Mouse (Mus musculus) G1E (cell line): ENCODE measurements around the gene Tbxas1. TPM values are rescaled to one million over a fixed set of nuclear protein-coding genes. Genes with fewer than 3 reads are reported as not detected.

Source experiments
- ATAC-seq: 2 replicates; pipeline ENCODE4 v1.8.0; 2016; ENCODE audit warnings: mild to moderate bottlenecking; ENCODE audit not compliant: insufficient number of reproducible peaks, poor library complexity, low FRiP score, severe bottlenecking; ENCODE audit errors: extremely low read depth
- DNase-seq: peaks from one replicate; pipeline ENCODE4 v3.0.0; 2012; ENCODE audit warnings: low spot score
- H3K27me3 ChIP-seq: 2 replicates; pipeline ENCODE4 v1.6.1; 2012; ENCODE audit warnings: mild to moderate bottlenecking, low read length, inconsistent platforms; ENCODE audit not compliant: insufficient read depth
- H3K36me3 ChIP-seq: replicated peaks from 2 replicates; pipeline ENCODE3; 2012; ENCODE audit warnings: mild to moderate bottlenecking, inconsistent platforms
- H3K4me1 ChIP-seq: 2 replicates; pipeline ENCODE4 v1.6.1; 2012; ENCODE audit warnings: low read depth, low read length, inconsistent platforms, mixed read lengths; ENCODE audit not compliant: insufficient read depth
- H3K4me3 ChIP-seq: 2 replicates; pipeline ENCODE4 v1.5.1; 2012; ENCODE audit warnings: low read depth, mild to moderate bottlenecking, inconsistent platforms, low read length, moderate library complexity, mixed read lengths
- H3K9me3 ChIP-seq: replicated peaks from 2 replicates; pipeline ENCODE4 v1.6.1; 2012; ENCODE audit warnings: inconsistent platforms
- CTCF ChIP-seq: IDR thresholded peaks from 2 replicates; pipeline ENCODE4 v1.5.1; 2012; ENCODE audit warnings: low read depth, low read length, inconsistent platforms, mixed read lengths
- GATA1 ChIP-seq: IDR thresholded peaks from 2 replicates; pipeline ENCODE4 v1.6.1; 2012; ENCODE audit warnings: borderline replicate concordance, low read length, inconsistent platforms, mixed read lengths
- GATA2 ChIP-seq: IDR thresholded peaks from 2 replicates; pipeline ENCODE4 v1.6.1; 2012; ENCODE audit warnings: low read depth, low read length, inconsistent platforms, borderline replicate concordance
- POLR2AphosphoS5 ChIP-seq: IDR thresholded peaks from 2 replicates; pipeline ENCODE4 v1.6.1; 2012; ENCODE audit warnings: low read depth, low read length, inconsistent platforms; ENCODE audit not compliant: insufficient replicate concordance
- TAL1 ChIP-seq: conservative IDR thresholded peaks from 2 replicates; pipeline ENCODE4 v1.6.1; 2012; ENCODE audit warnings: low read depth, low read length, inconsistent platforms, mixed read lengths
- polyA plus RNA-seq: library from polyadenylated mRNA; stranded (reverse); fragments of >175 nt; gene quantifications from 2 replicates; pipeline ENCODE4 v1.2.3, GENCODE M21; 2012
- total RNA-seq, 2 experiments: library from RNA; stranded (forward) in 1 of 2; stranded (reverse) in 1 of 2; fragments of 200-1000 nt in 1 of 2; fragments of >200 nt in 1 of 2; fragmentation: Nextera tagmentation in 1 of 2; gene quantifications; 2 replicates each; pipeline ENCODE4 v1.2.3; 2014 to 2017

The Tbxas1 gene
- total and polyA plus RNA-seq, 3 experiments = 1.2 to 13.2 (median 3.2) TPM

DNA sequence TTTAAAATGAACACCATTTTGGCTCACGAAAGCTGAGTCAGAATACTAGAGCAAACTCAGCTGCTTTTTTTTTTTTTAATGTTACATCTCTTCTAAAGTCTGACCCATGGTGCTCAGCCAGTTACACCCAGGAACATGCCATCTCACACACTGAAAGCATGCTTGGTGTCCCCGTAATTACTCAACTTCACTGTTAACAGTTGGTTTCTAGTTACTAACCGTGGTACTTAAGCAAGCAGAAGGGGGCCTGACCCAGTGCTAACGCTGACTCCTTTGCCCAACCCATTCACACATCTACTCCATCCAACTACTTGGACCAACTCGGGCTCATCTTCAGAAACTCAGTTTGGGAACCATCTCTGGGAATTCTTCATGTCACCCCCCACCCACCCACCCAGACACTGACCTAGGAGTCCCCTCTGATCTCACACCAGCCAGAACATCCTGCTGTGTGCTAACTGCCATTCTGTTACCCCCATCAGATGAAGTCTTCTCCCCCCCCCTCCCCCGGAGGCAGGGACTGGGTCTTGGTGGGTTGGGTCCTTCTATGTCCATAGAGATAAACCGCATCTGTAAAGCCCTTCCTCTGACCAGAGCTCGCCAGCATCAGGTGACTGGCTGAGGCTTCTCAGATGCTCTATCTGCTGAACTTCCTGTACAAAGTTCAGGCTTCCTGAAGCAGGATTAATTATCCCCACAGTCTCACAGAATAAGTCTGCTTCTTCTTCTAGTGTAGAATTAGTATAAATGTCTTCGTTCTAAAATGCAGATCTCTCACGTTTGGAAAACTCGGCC lies 105.9 kb downstream of the Tbxas1 start:
- ATAC-seq (0 out of 2 replicates have a peak, but pooled peaks have one; percentile 15), DNase-seq (no peak)
- Histone ChIP-seq H3K36me3 (no peaks in the 10 kb centered on the region), H3K4me3 (no peak overlapping the region), H3K9me3 (no peaks in the 10 kb centered on the region), H3K27me3 (peaks cover 55% of the 10 kb centered on the region), H3K4me1 (peaks cover 8% of the 10 kb centered on the region; the same call in 1 of the 2 replicates)
- TF ChIP-seq POLR2AphosphoS5 (no peak), GATA1 (no peak), GATA2 (no peak), TAL1 (no peak), CTCF (no peak)

GRCm38 (mm10) chr6:38982071-38982470 lies 106.9 kb downstream of the Tbxas1 start:
- Histone ChIP-seq H3K27me3 (peaks cover 55% of the 10 kb centered on the region), H3K36me3 (no peaks in the 10 kb centered on the region), H3K4me3 (no peak overlapping the region), H3K4me1 (peaks cover 8% of the 10 kb centered on the region; the same call in 1 of the 2 replicates), H3K9me3 (no peaks in the 10 kb centered on the region)
- no peak for TF ChIP-seq GATA1
- no peak for TF ChIP-seq TAL1
- TF ChIP-seq GATA2 = no peak
- no peak for TF ChIP-seq POLR2AphosphoS5
- no peak for TF ChIP-seq CTCF
- ATAC-seq (no peak), DNase-seq (no peak)

DNA sequence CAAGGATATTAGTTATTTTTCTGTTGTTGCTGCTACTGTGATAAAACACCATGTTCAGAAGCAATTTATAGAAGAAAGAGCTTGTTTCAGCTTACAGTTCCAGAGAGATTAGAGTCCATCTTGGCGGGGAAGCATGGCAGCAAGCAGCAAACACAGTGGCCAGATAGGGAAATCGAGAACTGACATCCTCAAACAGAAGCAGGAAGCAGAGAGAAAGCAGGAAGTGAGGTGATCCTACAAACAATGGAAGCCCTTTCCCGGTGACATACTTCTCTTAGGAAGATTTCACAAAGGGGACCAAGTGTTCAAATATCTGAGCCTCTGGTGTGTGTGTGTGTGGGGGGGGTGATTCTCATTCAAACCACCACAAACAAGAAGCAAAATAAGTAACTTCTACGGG lies 107.5 kb downstream of the Tbxas1 start:
- no peak for ATAC-seq
- peaks cover 54% of the 10 kb centered on the region for H3K27me3 ChIP-seq
- no peak overlapping the region for H3K4me3 ChIP-seq
- no peaks in the 10 kb centered on the region for H3K9me3 ChIP-seq
- TF ChIP-seq CTCF = no peak
- no peak for TF ChIP-seq TAL1
- TF ChIP-seq GATA2 = no peak
- no peak for TF ChIP-seq GATA1
- TF ChIP-seq POLR2AphosphoS5 = no peak
- no peaks in the 10 kb centered on the region for H3K36me3 ChIP-seq
- peaks cover 8% of the 10 kb centered on the region; the same call in 1 of the 2 replicates for H3K4me1 ChIP-seq
- DNase-seq = no peak

- peaks cover 54% of the 10 kb centered on the region for H3K27me3 ChIP-seq
- no peak for DNase-seq
- H3K9me3 ChIP-seq = no peaks in the 10 kb centered on the region
- H3K36me3 ChIP-seq = no peaks in the 10 kb centered on the region
- peaks cover 8% of the 10 kb centered on the region; the same call in 1 of the 2 replicates for H3K4me1 ChIP-seq
- no peak for TF ChIP-seq TAL1
- TF ChIP-seq GATA1 = no peak
- TF ChIP-seq CTCF = no peak
- TF ChIP-seq POLR2AphosphoS5 = no peak
- no peak for TF ChIP-seq GATA2
- no peak for ATAC-seq
- no peak overlapping the region for H3K4me3 ChIP-seq
These were observed 107.9 kb downstream of the Tbxas1 start for GRCm38 (mm10) chr6:38983060-38983459.

GRCm38 (mm10) chr6:38984626-38985025 lies 109.4 kb downstream of the Tbxas1 start:
- TF ChIP-seq POLR2AphosphoS5 = no peak
- no peak for TF ChIP-seq GATA2
- TF ChIP-seq GATA1 = no peak
- no peak for TF ChIP-seq CTCF
- TF ChIP-seq TAL1 = no peak
- Histone ChIP-seq H3K36me3 (no peaks in the 10 kb centered on the region), H3K27me3 (peaks cover 54% of the 10 kb centered on the region), H3K4me1 (peaks cover 5% of the 10 kb centered on the region; the same call in 1 of the 2 replicates), H3K9me3 (no peaks in the 10 kb centered on the region), H3K4me3 (no peak overlapping the region)
- DNase-seq (no peak), ATAC-seq (no peak)

DNA sequence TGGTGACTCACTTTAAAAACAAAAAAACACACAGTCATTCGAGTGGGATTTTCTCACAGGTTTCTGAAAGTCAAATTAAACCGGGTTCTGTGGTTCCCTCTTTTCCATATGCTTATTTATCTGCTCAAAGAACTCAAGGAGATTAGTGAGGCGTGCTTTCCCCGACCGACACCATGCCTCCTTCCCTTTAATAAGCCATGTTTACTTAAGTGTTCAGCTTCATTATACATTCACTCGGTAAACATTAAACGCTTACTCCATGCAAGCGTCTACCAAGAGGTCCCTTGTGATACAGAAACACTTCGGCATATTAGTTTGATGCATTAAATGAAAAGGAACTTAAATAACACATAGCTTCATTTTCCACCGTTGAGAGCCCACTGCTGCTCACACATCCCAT lies 111.4 kb downstream of the Tbxas1 start:
- Histone ChIP-seq H3K4me3 (no peak overlapping the region), H3K36me3 (no peaks in the 10 kb centered on the region), H3K4me1 (peaks cover 5% of the 10 kb centered on the region; the same call in 1 of the 2 replicates), H3K27me3 (peaks cover 54% of the 10 kb centered on the region), H3K9me3 (no peaks in the 10 kb centered on the region)
- ATAC-seq = no peak
- TF ChIP-seq TAL1 (no peak), GATA1 (no peak), GATA2 (no peak)
- DNase-seq = no peak

- TF ChIP-seq CTCF = no peak
- no peak for TF ChIP-seq POLR2AphosphoS5
- no peak for TF ChIP-seq TAL1
- no peak for TF ChIP-seq GATA2
- TF ChIP-seq GATA1 = no peak
- H3K27me3 ChIP-seq = peaks cover 48% of the 10 kb centered on the region
- no peak; the same call in 1 of the 2 replicates for ATAC-seq
- H3K4me1 ChIP-seq = peaks cover 6% of the 10 kb centered on the region
- no peak overlapping the region for H3K4me3 ChIP-seq
- no peaks in the 10 kb centered on the region for H3K36me3 ChIP-seq
- no peak for DNase-seq
- H3K9me3 ChIP-seq = no peaks in the 10 kb centered on the region
These were observed 116.8 kb downstream of the Tbxas1 start for GRCm38 (mm10) chr6:38992016-38992415.
